Mouse (Mus musculus): Measurements from ENCODE around the gene St6galnac4.

GRCm38 (mm10) chr2:32537360-32537905 is 49.5 kb upstream of the St6galnac4 start:
- TF ChIP-seq CTCF (IDR thresholded peaks at IDR 0.05; ENCODE audit: low read depth, low read length) = no peak
- TF ChIP-seq TAL1 (conservative IDR thresholded peaks at IDR 0.05; ENCODE audit: low read depth, low read length) = no peak
- TF ChIP-seq POLR2AphosphoS5 (IDR thresholded peaks at IDR 0.05; ENCODE audit: insufficient replicate concordance, low read depth, low read length) = no peak
- no peak for TF ChIP-seq GATA2 (IDR thresholded peaks at IDR 0.05; ENCODE audit: borderline replicate concordance, low read depth, low read length)
- no peak for TF ChIP-seq GATA1 (IDR thresholded peaks at IDR 0.05; ENCODE audit: borderline replicate concordance, low read length)
